Mouse (Mus musculus): ENCODE results near the gene Olfr810. TPM values are rescaled to one million over a fixed set of nuclear protein-coding genes. Genes with fewer than 3 reads are reported as not detected.

The Olfr810 gene
- not detected in 2 replicates for polyA plus RNA-seq (2014; fragmentation: Nextera tagmentation; extraction: Ambion mirVana)

DNA sequence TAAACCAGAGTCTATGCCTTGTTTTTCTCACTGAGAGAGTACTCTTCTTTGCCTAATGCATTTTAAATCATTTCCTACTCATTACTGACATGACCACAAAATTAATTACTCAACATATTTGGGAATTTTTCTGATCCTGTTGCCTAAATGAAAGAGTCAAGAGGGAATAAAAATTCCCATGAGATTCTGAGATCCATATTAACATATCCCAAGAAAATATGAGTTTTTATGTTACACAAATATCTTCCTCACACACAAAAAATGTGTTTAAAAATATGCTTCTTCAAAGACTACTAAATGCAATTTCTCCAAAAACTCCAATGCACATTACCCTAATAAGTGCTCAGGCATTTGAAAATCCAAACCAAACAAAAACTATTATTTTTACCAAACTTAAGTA is at the start of gene Olfr810:
TSS of gene Olfr810 (minus strand) at position 101 of the 400 bp plus-strand sequence.
- H3K9ac ChIP-seq: no peak within 1 kb of the TSS
- ATAC-seq (ENCODE audit: low FRiP score) (no peak), DNase-seq (ENCODE audit: low spot score) (no peak)
- H3K4me3 ChIP-seq (replicated peaks; ENCODE audit: low read length): no peak within 1 kb of the TSS
- H3K27me3 ChIP-seq (ENCODE audit: control insufficient read depth, insufficient read depth, low read length): no peaks in the 10 kb centered on the region
- H3K36me3 ChIP-seq (replicated peaks; ENCODE audit: control insufficient read depth, insufficient read depth): no peaks in the 10 kb centered on the region
- no peak within 1 kb of the TSS for H3K27ac ChIP-seq
- H3K9me3 ChIP-seq (ENCODE audit: control insufficient read depth, low read length): no peaks in the 10 kb centered on the region
- no peaks in the 10 kb centered on the region for H3K4me1 ChIP-seq (replicated peaks; ENCODE audit: control insufficient read depth, insufficient read depth, low read length)
- H3K4me2 ChIP-seq (replicated peaks): no peak within 1 kb of the TSS

DNA sequence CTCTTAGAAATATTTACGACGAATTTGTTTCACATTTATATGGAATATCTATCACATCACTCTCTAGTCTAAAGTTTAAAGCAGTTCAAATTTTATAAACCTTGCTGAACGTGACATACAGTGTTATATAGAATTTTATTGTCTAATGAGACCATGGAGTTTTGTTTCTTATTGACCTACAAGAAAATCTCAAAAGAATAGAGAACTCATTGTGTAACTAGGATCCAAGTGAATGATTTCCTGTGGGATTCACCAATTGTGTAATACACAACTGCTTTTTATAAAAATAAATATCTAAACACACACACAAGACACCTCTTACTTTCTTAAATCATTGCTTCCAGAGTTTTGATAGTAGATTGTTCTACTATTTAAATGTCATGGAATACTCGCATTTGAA is 9.6 kb upstream of the Olfr810 start, which contains the start of gene Olfr811:
TSS of gene Olfr811 (minus strand) at position 101 of the 400 bp plus-strand sequence.
- Histone ChIP-seq H3K27ac (no peak within 1 kb of the TSS), H3K4me1 (replicated peaks; ENCODE audit: control insufficient read depth, insufficient read depth, low read length) (no peaks in the 10 kb centered on the region), H3K27me3 (ENCODE audit: control insufficient read depth, insufficient read depth, low read length) (no peaks in the 10 kb centered on the region), H3K4me2 (replicated peaks) (no peak within 1 kb of the TSS), H3K36me3 (replicated peaks; ENCODE audit: control insufficient read depth, insufficient read depth) (no peaks in the 10 kb centered on the region), H3K4me3 (replicated peaks; ENCODE audit: low read length) (no peak within 1 kb of the TSS), H3K9ac (no peak within 1 kb of the TSS), H3K9me3 (ENCODE audit: control insufficient read depth, low read length) (no peaks in the 10 kb centered on the region)
- WGBS: 85% methylated on average over 4 of the region's 4 CpGs
- ATAC-seq (ENCODE audit: low FRiP score) (no peak), DNase-seq (ENCODE audit: low spot score) (no peak)

GRCm38 (mm10) chr10:129778123-129778522 is 16.6 kb downstream of the Olfr810 start:
- ATAC-seq (ENCODE audit: low FRiP score) (no peak), DNase-seq (ENCODE audit: low spot score) (no peak)
- H3K36me3 ChIP-seq (replicated peaks; ENCODE audit: control insufficient read depth, insufficient read depth): no peaks in the 10 kb centered on the region
- H3K27me3 ChIP-seq (ENCODE audit: control insufficient read depth, insufficient read depth, low read length): no peaks in the 10 kb centered on the region
- no peaks in the 10 kb centered on the region for H3K4me1 ChIP-seq (replicated peaks; ENCODE audit: control insufficient read depth, insufficient read depth, low read length)
- no peak overlapping the region for H3K27ac ChIP-seq
- H3K9me3 ChIP-seq (ENCODE audit: control insufficient read depth, low read length): no peaks in the 10 kb centered on the region
- H3K4me2 ChIP-seq (replicated peaks): no peak overlapping the region
- H3K9ac ChIP-seq: no peak overlapping the region
- H3K4me3 ChIP-seq (replicated peaks; ENCODE audit: low read length): no peak overlapping the region

DNA sequence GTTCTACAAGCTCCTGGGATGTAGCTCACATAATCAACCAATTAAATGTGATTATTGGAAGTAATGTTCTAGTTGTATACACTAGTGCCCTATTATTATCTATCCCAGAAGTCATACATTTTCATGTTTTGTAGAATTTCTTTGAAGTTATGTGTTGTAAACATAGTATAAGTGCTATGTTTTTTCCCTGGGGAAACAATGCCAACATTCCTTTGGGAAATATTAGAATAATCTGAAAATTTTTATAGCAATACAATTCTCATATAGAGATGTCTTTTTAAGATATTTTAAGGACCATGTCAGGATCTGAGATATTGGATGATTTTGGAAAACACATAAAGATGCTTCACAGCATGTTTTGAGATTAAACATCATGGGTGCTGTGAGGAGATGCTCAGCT is 20.4 kb downstream of the Olfr810 start, which contains the start of gene Olfr809:
TSS of gene Olfr809 (plus strand) at position 301 of the 400 bp plus-strand sequence.
- no peak within 1 kb of the TSS for H3K9ac ChIP-seq
- ATAC-seq (ENCODE audit: low FRiP score) (no peak), DNase-seq (ENCODE audit: low spot score) (no peak)
- no peaks in the 10 kb centered on the region for H3K4me1 ChIP-seq (replicated peaks; ENCODE audit: control insufficient read depth, insufficient read depth, low read length)
- H3K4me3 ChIP-seq (replicated peaks; ENCODE audit: low read length): no peak within 1 kb of the TSS
- H3K27ac ChIP-seq: no peak within 1 kb of the TSS
- no peaks in the 10 kb centered on the region for H3K36me3 ChIP-seq (replicated peaks; ENCODE audit: control insufficient read depth, insufficient read depth)
- H3K9me3 ChIP-seq (ENCODE audit: control insufficient read depth, low read length): no peaks in the 10 kb centered on the region
- no peaks in the 10 kb centered on the region for H3K27me3 ChIP-seq (ENCODE audit: control insufficient read depth, insufficient read depth, low read length)
- no peak within 1 kb of the TSS for H3K4me2 ChIP-seq (replicated peaks)

GRCm38 (mm10) chr10:129765182-129765581 is 29.5 kb downstream of the Olfr810 start, which contains the start of gene Olfr808:
Olfr808 (plus strand) TSS chr10:129765482.
- ATAC-seq (ENCODE audit: low FRiP score) (no peak), DNase-seq (ENCODE audit: low spot score) (no peak)
- Histone ChIP-seq H3K9ac (no peak within 1 kb of the TSS), H3K9me3 (ENCODE audit: control insufficient read depth, low read length) (no peaks in the 10 kb centered on the region), H3K36me3 (replicated peaks; ENCODE audit: control insufficient read depth, insufficient read depth) (no peaks in the 10 kb centered on the region), H3K4me3 (replicated peaks; ENCODE audit: low read length) (no peak within 1 kb of the TSS), H3K4me2 (replicated peaks) (no peak within 1 kb of the TSS), H3K27me3 (ENCODE audit: control insufficient read depth, insufficient read depth, low read length) (no peaks in the 10 kb centered on the region), H3K4me1 (replicated peaks; ENCODE audit: control insufficient read depth, insufficient read depth, low read length) (no peaks in the 10 kb centered on the region), H3K27ac (no peak within 1 kb of the TSS)
- 93% methylated on average over 1 of the region's 1 CpGs for WGBS

- H3K4me1 ChIP-seq (replicated peaks; ENCODE audit: control insufficient read depth, insufficient read depth, low read length): no peaks in the 10 kb centered on the region
- DNase-seq (ENCODE audit: low spot score) (no peak), ATAC-seq (ENCODE audit: low FRiP score) (no peak)
- H3K27me3 ChIP-seq (ENCODE audit: control insufficient read depth, insufficient read depth, low read length): no peaks in the 10 kb centered on the region
- H3K9ac ChIP-seq: no peak within 1 kb of the TSS
- no peak within 1 kb of the TSS for H3K27ac ChIP-seq
- H3K4me3 ChIP-seq (replicated peaks; ENCODE audit: low read length): no peak within 1 kb of the TSS
- H3K4me2 ChIP-seq (replicated peaks): no peak within 1 kb of the TSS
- H3K9me3 ChIP-seq (ENCODE audit: control insufficient read depth, low read length): no peaks in the 10 kb centered on the region
- 91% methylated on average over 1 of the region's 1 CpGs for WGBS
- H3K36me3 ChIP-seq (replicated peaks; ENCODE audit: control insufficient read depth, insufficient read depth): no peaks in the 10 kb centered on the region
Observed at GRCm38 (mm10) chr10:129757693-129758092, 37.0 kb downstream of the Olfr810 start, which contains the start of gene Olfr807. Olfr807 (minus strand) TSS chr10:129757793.

- Histone ChIP-seq H3K9ac (no peak within 1 kb of the TSS), H3K36me3 (replicated peaks; ENCODE audit: control insufficient read depth, insufficient read depth) (no peaks in the 10 kb centered on the region), H3K9me3 (ENCODE audit: control insufficient read depth, low read length) (no peaks in the 10 kb centered on the region), H3K27me3 (ENCODE audit: control insufficient read depth, insufficient read depth, low read length) (no peaks in the 10 kb centered on the region), H3K27ac (no peak within 1 kb of the TSS), H3K4me3 (replicated peaks; ENCODE audit: low read length) (no peak within 1 kb of the TSS), H3K4me1 (replicated peaks; ENCODE audit: control insufficient read depth, insufficient read depth, low read length) (no peaks in the 10 kb centered on the region), H3K4me2 (replicated peaks) (no peak within 1 kb of the TSS)
- no peak for DNase-seq (ENCODE audit: low spot score)
- ATAC-seq (ENCODE audit: low FRiP score): no peak
Observed at GRCm38 (mm10) chr10:129741821-129742220, 52.9 kb downstream of the Olfr810 start, which contains the start of gene Olfr806. Olfr806 (minus strand) TSS chr10:129741921.

Other genes with a start within 250 kb of the Olfr810 start
- gene Olfr794, start 227.3 kb downstream of the Olfr810 start, polyA plus RNA-seq (2014; fragmentation: Nextera tagmentation; extraction: Ambion mirVana): not detected in 2 replicates
- not detected in 2 replicates for gene Olfr796, start 182.3 kb downstream of the Olfr810 start, polyA plus RNA-seq (2014; fragmentation: Nextera tagmentation; extraction: Ambion mirVana)
- gene Olfr798, start 167.0 kb downstream of the Olfr810 start, polyA plus RNA-seq (2014; fragmentation: Nextera tagmentation; extraction: Ambion mirVana): not detected in 2 replicates
- gene Olfr799, start 157.4 kb downstream of the Olfr810 start, polyA plus RNA-seq (2014; fragmentation: Nextera tagmentation; extraction: Ambion mirVana): not detected in 2 replicates
- gene Olfr800, start 137.2 kb downstream of the Olfr810 start, polyA plus RNA-seq (2014; fragmentation: Nextera tagmentation; extraction: Ambion mirVana): not detected in 2 replicates
- not detected in 2 replicates for gene Olfr801, start 121.1 kb downstream of the Olfr810 start, polyA plus RNA-seq (2014; fragmentation: Nextera tagmentation; extraction: Ambion mirVana)
- gene Olfr802, start 106.7 kb downstream of the Olfr810 start, polyA plus RNA-seq (2014; fragmentation: Nextera tagmentation; extraction: Ambion mirVana): 0.05 TPM in 1 of 2 replicates, not detected in the other
- gene Olfr803, start 100.6 kb downstream of the Olfr810 start, polyA plus RNA-seq (2014; fragmentation: Nextera tagmentation; extraction: Ambion mirVana): not detected in 2 replicates
- gene Olfr804, start 91.7 kb downstream of the Olfr810 start, polyA plus RNA-seq (2014; fragmentation: Nextera tagmentation; extraction: Ambion mirVana): not detected in 2 replicates
- gene Olfr805, start 65.5 kb downstream of the Olfr810 start, polyA plus RNA-seq (2014; fragmentation: Nextera tagmentation; extraction: Ambion mirVana): not detected in 2 replicates
- gene Olfr806, start 53.0 kb downstream of the Olfr810 start, polyA plus RNA-seq (2014; fragmentation: Nextera tagmentation; extraction: Ambion mirVana): not detected in 2 replicates
- gene Olfr807, start 37.1 kb downstream of the Olfr810 start, polyA plus RNA-seq (2014; fragmentation: Nextera tagmentation; extraction: Ambion mirVana): not detected in 2 replicates
- not detected in 2 replicates for gene Olfr808, start 29.4 kb downstream of the Olfr810 start, polyA plus RNA-seq (2014; fragmentation: Nextera tagmentation; extraction: Ambion mirVana)
- not detected in 2 replicates for gene Olfr809, start 20.3 kb downstream of the Olfr810 start, polyA plus RNA-seq (2014; fragmentation: Nextera tagmentation; extraction: Ambion mirVana)
- gene Olfr811, start 9.5 kb upstream of the Olfr810 start, polyA plus RNA-seq (2014; fragmentation: Nextera tagmentation; extraction: Ambion mirVana): not detected in 2 replicates
- gene Olfr812, start 51.2 kb upstream of the Olfr810 start, polyA plus RNA-seq (2014; fragmentation: Nextera tagmentation; extraction: Ambion mirVana): not detected in 2 replicates
- not detected in 2 replicates for gene Olfr813, start 60.5 kb upstream of the Olfr810 start, polyA plus RNA-seq (2014; fragmentation: Nextera tagmentation; extraction: Ambion mirVana)
- not detected in 2 replicates for gene Olfr814, start 84.9 kb upstream of the Olfr810 start, polyA plus RNA-seq (2014; fragmentation: Nextera tagmentation; extraction: Ambion mirVana)
- gene Olfr815, start 111.0 kb upstream of the Olfr810 start, polyA plus RNA-seq (2014; fragmentation: Nextera tagmentation; extraction: Ambion mirVana): not detected in 2 replicates
- not detected in 2 replicates for gene Olfr816, start 120.7 kb upstream of the Olfr810 start, polyA plus RNA-seq (2014; fragmentation: Nextera tagmentation; extraction: Ambion mirVana)
- not detected in 2 replicates for gene Olfr818, start 154.2 kb upstream of the Olfr810 start, polyA plus RNA-seq (2014; fragmentation: Nextera tagmentation; extraction: Ambion mirVana)
- gene Olfr819, start 172.3 kb upstream of the Olfr810 start, polyA plus RNA-seq (2014; fragmentation: Nextera tagmentation; extraction: Ambion mirVana): not detected in 2 replicates
- not detected in 2 replicates for gene Olfr247, start 181.2 kb upstream of the Olfr810 start, polyA plus RNA-seq (2014; fragmentation: Nextera tagmentation; extraction: Ambion mirVana)
- not detected in 2 replicates for gene Gm10310, start 190.1 kb upstream of the Olfr810 start, polyA plus RNA-seq (2014; fragmentation: Nextera tagmentation; extraction: Ambion mirVana)
- not detected in 2 replicates for gene Olfr820, start 217.7 kb upstream of the Olfr810 start, polyA plus RNA-seq (2014; fragmentation: Nextera tagmentation; extraction: Ambion mirVana)
- not detected in 2 replicates for gene Olfr821, start 235.4 kb upstream of the Olfr810 start, polyA plus RNA-seq (2014; fragmentation: Nextera tagmentation; extraction: Ambion mirVana)